Mouse (Mus musculus): ENCODE measurements around the gene Ptprcap. TPM values are rescaled to one million over a fixed set of nuclear protein-coding genes. Genes with fewer than 3 reads are reported as not detected.

Ptprcap gene
- total RNA-seq, 4 experiments from 2014 or later = 0.27 to 0.38 TPM; not detected in 2

DNA sequence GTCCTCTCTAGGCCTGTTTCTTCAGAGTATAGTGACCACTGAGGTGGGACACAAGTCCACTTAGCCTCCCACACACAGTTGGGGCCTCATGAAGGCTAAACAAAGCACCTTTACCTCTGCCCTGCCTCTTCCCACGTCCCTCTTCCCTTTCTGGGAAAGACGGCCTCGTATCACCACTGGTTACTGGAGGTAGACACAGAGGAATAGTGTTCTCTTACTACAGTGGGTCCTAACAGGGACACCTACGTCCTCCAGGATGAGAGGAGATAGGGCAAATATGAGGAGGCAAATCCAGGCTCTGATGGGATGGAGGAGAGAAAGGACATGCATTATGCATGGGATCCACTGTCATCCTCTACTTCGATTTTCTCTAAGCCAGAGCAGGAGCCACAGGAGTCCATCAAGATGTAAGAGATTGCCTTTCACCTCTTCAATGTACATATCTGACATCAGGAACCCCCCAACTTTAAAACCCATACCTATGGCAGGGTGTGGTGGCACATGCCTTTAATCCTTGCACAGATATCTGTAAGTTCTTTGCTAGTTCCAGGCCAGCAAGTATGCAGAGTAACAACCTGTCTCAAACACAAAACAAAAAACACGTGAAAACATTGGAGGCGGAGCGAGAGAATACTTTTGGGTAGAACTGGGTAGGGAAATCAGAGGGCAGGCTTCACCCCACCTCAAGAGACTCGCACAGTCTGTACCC is 5.5 kb upstream of the Ptprcap start:
- no peak for DNase-seq (ENCODE audit: low spot score in 2 of 2)

DNA sequence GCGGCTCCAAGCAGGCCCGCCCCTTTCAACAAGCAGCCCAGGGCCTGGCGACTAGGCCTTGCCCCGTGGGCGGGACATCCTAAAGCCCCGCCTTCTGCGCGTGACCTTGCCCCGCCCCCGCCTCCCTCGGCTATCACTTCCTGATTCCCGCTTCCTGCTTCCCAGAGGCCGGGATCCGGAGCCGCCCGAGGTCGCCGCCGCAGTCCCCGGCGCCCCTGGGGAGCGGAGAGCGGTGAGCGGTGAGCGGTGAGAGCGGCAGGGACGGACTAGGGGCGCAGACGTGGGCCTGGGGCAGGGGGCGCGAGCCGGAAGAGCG is 5.0 kb upstream of the Ptprcap start, which contains the start of gene Coro1b:
Gene Coro1b, plus strand, starts transcription at position 129 of the 316 bp plus-strand sequence.
- DNase-seq (ENCODE audit: low spot score in 2 of 2) = peak; percentile 94

DNA sequence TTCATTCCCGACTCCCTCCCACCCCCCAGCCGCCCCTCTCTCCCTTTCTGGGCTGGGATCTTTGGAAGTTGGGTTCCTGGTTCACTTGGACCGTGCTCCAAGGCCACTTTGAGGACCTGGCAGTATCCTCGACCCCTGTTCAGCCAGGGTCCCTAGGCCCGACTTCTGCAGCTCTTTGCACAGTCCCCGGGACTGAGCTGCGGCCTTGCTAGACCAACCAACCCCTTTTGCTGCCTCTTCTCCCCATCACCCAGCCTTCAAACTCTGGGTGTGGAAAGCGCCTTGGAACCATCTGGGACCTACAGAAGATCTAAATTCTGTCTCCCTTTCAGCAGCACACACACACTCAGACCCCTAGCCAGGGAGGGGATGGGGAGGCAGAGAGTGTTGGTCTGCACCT is 4.6 kb upstream of the Ptprcap start:
- no peak for DNase-seq (ENCODE audit: low spot score in 2 of 2)

DNA sequence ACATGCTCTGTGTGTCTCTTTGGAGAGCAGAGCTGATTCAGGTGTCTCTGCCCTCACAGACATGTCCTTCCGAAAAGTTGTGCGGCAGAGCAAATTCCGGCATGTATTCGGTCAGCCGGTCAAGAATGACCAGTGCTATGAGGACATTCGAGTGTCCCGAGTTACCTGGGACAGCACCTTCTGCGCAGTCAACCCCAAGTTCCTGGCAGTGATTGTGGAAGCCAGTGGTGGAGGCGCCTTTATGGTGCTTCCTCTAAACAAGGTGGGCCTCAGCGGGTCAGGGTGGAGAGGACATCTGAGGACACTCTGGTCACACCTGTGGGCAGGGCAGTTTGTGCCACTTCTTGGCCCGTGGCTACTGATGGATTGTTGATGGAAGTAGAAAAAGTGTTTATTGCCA is 4.1 kb upstream of the Ptprcap start:
- DNase-seq (ENCODE audit: low spot score in 2 of 2) = no peak

DNA sequence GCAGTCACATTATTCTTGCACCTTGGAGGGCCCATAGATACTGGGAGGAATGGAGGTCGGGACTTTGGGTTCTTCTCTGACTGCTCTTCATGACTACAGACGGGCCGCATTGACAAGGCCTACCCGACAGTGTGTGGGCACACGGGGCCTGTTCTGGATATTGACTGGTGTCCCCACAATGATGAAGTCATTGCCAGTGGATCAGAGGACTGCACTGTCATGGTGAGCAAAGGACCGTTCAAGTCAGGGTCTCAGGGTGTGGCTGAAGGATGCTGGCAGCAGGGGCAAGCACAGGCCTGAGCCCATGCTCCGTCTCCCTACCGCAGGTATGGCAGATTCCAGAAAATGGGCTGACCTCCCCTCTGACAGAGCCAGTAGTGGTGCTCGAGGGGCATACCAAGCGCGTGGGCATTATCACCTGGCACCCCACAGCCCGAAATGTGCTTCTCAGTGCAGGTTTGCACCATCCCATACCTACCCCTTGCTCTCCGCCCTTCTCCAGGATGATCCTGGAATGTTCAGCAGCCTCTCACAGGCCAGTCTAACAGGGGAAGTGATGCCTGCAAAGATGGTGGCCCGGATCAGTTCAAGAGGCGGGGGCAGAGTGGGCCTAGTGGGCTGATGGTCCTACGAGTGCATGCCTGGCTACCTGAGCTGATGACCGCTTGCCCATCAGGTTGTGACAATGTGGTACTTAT is 3.5 kb upstream of the Ptprcap start:
- DNase-seq (ENCODE audit: low spot score in 2 of 2) = no peak

DNA sequence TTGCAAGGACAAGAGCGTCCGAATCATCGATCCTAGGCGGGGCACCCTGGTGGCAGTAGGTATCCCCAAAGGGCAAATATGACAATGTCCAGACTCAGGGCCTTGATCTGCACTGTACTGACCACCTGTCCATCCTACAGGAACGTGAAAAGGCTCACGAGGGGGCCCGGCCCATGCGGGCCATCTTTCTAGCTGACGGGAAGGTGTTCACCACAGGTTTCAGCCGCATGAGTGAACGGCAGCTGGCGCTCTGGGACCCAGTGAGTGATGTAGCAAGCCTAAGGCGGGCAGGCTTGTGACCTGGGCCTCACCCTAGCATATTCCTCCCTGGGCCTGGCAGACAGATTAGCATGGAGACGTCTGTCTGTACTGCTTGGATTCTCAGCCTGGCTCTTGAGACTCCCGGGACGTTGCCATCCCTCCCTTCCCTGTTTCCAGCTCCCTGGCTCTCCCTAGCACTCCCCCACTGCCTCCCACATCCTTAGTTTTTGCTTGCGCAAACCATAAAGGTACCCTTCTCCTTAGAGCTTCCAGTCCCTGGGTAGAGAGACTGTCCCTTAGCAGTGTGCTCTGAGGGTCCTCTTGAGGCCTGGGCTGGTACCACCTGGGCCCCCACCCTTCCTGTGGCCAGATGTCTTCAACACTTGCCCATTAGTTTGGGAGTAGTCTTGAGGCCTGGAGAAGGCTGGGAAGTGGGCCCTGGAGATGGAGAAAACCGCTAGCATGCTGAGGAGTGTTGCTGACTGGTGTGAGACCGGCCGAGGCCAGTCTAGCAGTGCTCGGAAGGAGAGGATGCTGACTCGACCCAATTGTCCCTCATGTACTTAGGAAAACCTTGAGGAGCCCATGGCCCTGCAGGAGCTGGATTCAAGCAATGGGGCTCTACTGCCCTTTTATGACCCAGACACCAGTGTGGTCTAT is 2.6 kb upstream of the Ptprcap start:
- DNase-seq (ENCODE audit: low spot score in 2 of 2) = no peak

DNA sequence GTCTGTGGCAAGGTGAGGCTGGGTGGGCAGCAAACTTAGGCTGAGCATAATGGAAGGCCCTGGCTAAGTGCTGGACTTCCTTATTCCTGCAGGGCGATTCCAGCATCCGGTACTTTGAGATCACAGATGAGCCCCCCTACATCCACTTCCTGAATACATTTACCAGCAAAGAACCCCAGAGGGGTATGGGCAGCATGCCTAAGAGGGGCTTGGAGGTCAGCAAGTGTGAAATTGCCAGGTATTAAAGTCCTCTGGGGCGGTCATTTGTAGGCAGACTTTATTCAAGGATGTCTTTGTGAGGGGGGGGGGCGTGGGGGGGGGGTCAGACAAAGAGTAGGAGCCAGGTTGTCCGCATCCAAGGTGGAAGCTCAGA is 1.9 kb upstream of the Ptprcap start:
- no peak for DNase-seq (ENCODE audit: low spot score in 2 of 2)

DNA sequence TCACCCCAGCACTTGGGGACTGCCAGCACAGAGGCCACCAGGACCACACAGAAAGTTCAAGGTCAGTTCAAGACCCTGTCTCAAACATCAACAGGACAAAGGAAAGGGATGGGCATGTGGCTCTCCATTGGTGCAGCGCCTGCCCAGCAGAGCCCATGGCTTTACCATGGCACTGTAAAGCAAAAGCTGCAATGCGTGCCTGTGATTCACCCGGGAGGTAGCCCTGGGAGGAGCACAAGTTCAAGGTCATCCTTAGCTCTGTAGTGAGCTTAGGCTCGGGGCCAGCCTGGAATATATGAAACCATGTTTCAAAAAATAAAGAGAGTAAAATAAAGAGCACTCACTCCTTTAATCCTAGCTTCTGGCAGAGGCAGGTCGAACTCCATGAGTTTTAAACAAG is 1.5 kb upstream of the Ptprcap start:
- DNase-seq (ENCODE audit: low spot score in 2 of 2) = no peak

DNA sequence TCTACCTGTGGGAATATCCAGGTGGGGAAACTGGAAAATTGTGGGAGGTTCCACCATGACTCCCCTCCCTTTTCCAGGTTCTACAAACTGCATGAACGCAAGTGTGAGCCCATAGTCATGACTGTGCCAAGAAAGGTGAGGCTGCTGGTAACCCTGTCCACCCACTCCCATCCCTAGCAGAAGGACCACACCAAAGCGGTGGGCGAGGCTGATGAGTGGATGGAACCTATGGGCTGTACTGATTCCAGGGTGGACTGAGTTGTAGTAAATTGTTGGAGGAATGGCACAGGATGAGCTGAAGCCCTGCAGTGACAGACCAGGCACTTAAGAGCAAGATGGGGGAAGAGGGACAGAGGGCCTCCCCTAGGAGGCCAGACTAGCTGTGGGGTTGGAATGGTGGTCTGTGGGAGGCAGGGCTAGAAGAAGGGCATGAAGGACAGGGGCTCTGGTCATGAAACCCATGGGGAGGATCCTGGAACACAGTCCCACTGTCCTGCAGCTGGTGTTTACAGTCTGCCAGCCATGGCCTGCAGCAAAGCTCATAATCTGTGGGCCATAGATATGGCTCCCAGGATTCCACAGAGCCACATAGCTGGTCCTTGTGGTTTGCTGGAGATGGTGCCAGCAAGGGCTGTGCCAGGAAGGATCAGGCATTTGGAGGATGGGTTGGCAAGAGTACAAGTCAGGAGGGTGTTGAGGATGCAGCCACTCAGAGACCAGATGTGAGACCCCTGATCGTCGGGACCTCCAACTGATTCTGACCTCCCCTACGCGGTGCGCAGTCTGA is 766 bp upstream of the Ptprcap start:
- DNase-seq (ENCODE audit: low spot score in 2 of 2) = no peak

DNA sequence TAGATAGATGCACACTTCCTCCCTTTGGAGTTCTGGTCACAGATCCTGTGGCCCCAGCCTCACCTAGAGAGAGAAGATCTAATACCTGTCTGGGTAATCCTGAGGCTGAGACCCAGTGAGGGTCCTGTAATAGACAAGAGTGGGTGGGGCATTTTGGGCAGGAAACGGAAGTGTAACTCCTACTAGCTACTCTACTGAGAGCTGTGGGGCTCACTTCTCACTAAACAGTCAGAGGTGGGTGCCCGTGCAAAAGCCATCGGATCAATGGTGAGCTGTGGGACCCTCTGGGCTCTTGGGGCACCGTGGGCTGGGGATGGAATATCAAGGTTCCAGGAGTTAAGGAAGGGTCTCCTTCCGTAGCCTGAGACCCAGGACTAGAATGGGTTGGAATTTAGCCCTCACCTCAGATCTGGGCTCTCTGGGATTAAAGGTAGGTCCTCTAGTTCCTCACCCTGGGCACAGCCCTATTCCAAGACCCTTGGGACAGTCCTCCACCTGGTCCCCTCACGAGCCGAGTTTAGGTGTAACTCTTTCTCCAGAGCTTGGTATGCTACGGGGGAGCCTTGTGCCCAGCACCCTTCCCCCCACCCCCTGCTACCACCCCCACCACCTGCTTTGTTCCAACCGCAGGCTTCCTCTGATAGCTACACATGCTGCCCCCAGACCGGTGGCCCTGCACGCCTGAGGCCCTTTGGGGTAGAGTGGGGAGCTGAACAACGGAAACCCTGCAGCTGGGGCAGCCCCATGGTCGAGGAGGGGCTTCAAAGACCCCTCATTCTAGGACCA is 1.2 kb downstream of the Ptprcap start:
- no peak for DNase-seq (ENCODE audit: low spot score in 2 of 2)

DNA sequence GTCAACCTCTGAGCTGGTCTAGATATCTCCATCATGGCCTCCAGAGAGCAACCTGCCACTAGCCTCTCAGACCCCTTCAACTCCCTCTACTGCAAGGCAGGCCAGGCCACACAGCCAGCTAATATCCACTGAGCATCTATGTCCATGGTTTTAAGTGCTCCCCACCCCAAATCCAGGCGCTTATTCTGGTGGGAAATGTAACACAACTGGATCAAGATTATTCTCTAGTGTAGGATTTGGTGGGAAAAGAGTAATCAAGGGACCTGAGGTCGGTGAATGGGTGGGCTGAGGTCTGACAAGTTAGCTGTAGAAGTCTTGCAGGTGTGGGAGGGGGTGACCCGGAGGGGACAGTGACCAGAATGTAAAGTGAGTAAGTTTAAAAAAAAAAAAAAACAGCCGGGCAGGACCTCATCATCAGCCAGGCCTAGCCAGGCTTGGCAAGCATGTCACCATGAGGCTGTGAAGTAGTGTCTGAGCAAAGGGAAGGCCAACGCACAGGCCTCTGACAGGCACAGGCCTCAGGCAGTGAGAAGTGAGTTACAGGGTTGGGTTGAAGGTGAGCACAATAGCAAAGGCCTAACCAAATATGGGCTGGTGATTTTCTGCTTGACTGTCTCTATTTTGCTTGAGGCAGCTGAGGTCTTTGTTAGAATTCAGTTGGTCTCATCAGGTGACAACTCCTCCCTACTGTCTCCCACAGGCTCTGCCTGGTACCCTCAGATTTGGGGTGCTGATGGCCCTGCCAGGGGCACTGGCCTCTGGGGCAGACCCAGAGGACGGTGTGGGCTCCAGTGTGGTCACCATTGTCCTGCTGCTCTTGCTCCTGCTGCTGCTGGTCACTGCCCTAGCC is 2.0 kb downstream of the Ptprcap start:
- no peak for DNase-seq (ENCODE audit: low spot score in 2 of 2)

DNA sequence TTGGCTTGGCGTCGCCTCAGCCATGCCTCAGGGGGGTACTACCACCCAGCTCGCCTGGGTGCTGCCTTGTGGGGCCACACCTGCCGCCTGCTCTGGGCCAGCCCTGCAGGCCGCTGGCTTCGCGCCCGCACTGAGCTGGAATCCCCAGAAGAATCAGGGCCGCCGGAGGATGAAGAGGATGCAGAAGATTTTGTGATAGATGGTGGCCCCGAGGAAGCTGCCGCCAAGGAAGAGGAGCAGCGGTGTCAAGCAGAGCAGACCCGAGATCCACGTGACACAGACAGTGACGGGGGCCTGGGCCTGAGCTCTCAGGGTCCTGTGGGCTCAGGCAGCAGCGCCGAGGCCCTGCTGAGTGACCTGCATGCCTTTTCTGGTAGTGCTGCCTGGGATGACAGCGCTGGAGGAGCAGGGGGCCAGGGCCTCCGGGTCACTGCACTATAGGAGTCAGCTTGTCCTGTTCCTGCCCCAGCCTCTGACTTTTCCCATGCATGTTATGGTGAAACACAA is 2.7 kb downstream of the Ptprcap start:
- DNase-seq (ENCODE audit: low spot score in 2 of 2) = no peak

DNA sequence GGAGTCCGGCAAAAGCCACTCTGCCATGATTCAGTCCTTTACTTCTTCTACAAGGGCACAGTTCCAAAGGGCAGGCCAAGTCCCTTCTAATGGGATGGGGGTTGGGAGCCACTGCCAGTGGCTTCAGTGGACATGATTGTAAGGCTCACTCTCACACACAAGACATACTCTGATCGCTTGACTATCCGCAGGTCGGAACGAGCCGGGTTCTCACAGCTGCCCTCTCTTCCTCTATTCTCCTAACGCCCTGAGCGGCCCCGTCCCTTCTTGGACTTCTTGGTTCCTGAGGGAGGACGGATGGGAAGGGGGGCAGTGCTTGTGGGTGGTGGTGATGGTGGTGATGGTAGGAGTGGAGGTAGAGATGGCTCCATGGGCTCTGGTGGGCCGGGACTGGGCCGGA is 3.4 kb downstream of the Ptprcap start:
- no peak for DNase-seq (ENCODE audit: low spot score in 2 of 2)

DNA sequence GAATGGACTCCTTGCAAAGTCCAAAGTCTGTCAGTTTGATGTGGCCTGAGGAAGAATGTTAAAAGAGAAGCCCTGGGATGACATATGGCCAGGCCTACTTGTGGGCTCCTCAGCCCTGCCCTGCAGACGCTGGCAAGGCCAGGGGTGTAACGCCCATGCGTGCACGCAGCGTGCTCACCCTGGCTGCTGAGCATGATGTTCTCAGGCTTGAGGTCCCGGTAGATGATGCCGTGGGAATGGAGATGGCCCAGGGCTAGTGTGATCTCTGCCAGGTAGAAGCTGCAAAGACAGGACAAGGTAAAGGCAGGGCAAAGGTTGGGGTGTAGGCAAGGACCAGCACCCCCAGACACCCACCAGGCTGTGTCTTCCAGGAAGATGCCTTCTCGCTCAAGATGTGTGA is 5.6 kb downstream of the Ptprcap start:
- no peak for DNase-seq (ENCODE audit: low spot score in 2 of 2)

DNA sequence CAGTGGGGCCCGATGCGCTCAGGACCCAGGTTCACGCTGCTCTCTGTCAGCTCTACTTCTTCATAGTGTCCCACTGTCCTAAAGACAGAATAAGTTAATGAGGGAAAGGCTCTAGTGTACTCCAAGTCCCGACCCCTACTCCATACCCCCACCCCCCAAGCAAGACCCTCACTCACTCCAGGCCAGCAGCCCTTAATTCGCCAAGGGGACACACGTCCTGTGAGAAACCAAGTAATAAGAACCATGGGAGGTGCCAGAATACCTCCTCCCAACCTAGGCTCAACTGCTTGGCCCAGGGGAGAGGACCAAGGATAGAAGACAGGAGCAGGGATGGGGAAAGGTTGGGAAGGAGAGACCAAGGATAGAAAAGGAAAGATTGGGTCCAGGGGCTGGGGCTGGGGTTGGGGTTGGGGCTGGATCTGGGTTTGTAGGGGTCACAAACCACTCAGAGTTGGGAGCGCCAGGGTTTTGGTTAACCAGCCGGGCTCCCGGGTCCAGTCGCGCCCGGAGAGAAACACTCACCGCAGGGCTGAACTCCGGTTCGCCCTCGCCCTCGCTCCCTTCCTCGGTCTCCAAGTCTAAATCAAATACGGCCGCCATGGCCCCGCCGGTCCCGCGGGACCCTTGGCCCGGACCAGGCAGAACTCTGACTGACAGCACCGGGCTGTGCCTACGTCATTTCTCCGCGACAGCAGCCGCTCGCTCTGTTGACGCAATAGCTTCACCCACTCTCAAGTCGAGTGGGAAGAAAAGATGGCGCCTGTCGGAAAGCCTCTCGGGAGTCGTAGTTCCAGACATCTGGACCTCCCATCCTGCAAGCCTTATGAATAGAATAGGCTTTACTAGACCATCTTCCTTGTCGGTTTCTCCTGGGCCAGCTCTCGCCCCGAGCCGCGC is 9.5 kb downstream of the Ptprcap start, which contains the start of gene Rps6kb2:
Gene Rps6kb2, minus strand, starts transcription at position 709 of the 897 bp plus-strand sequence.
- DNase-seq (ENCODE audit: low spot score in 2 of 2) = peak; percentile 93

DNA sequence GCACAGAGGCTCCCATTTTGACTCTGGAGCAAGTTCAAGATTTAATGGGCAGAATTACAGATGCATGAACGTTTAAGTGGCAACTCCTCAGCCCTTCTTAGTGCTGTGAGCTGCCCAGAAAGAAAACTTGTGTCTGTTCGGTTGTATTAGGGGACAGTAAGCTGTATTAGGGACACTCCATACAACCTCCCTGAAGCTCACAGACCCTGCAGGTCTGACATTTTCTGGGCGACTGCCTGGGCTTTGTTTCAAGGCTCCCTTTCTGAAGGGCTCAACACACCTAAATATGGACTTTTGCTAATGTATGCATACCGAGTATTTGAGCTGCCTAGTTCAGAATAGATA is 10.1 kb downstream of the Ptprcap start:
- DNase-seq (ENCODE audit: low spot score in 2 of 2) = no peak

DNA sequence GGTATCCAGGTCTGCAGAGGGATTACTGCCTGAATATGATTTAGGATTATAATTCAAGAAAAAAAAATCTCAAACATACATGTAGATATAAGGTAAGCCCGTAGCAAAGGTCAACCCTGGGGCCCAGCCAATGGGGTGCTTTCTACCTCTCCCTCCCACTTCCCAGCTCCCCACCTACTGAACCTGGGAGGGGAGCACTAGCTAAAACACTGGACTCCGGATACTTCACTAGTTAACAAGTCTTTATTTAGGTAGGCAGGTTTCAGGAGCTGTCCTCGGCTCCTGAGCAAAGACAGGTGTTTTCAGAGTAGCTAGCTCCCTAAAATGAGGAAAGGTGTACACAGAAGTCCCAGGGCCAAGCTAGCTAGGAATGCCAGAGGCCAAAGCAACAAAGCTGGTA is 10.7 kb downstream of the Ptprcap start:
- no peak for DNase-seq (ENCODE audit: low spot score in 2 of 2)

DNA sequence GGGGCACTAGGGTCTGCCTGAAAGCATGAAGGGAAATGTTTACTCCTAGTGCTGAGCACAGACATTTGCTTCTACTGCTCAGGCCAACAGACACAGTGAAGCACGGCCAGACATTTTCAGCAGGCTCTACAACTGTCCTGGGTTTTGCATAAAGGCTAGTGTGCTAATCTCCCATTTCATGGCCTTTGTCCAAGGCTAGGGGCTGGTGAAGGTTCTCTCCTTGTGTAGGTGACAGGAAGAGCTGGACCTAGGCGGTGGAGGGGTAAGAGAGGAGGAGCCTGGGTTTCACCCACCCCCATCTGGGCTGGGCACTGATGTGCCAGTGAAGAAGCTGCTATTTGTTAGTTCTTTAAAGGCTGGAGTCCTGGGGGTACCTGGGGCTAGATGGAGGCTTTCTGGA is 11.3 kb downstream of the Ptprcap start:
- DNase-seq (ENCODE audit: low spot score in 2 of 2) = no peak

Data from gastrocnemius, adult 8-10 months (tissue).